Mouse (Mus musculus): ENCODE data around the gene Phlpp1.

GRCm38 (mm10) chr1:106374274-106374673 is 202.7 kb downstream of the Phlpp1 start:
- TF ChIP-seq CTCF (conservative IDR thresholded peaks at IDR 0.05; ENCODE audit: low read length) (no peak), NANOG (IDR thresholded peaks at IDR 0.05; ENCODE audit: borderline replicate concordance, low read length) (no peak)

Measured in E14TG2a.4 (cell line).